Mouse (Mus musculus) CH12.LX (cell line): ENCODE data around the gene Dstn. TPM values are rescaled to one million over a fixed set of nuclear protein-coding genes. Genes with fewer than 3 reads are reported as not detected.

Source experiments
- DNase-seq: peaks from one replicate; pipeline ENCODE4 v3.0.0-alpha.2; 2013; ENCODE audit errors: extremely low read depth
- H3K27ac ChIP-seq: 2 replicates; pipeline ENCODE4 v1.5.1; 2012; ENCODE audit warnings: low read depth, mild to moderate bottlenecking, control low read depth, moderate library complexity; ENCODE audit not compliant: insufficient read depth
- H3K27me3 ChIP-seq: replicated peaks from 2 replicates; pipeline ENCODE3; 2012; ENCODE audit warnings: inconsistent platforms
- H3K36me3 ChIP-seq, 2 experiments: replicated peaks in 1 of 2; 2 replicates each; pipeline versions ENCODE3 to v1.6.1; 2012; ENCODE audit warnings: inconsistent platforms in 1 of 2, low read length in 1 of 2, mild to moderate bottlenecking in 1 of 2, mixed read lengths in 1 of 2, moderate library complexity in 1 of 2; ENCODE audit not compliant: control insufficient read depth in 1 of 2, insufficient read depth in 1 of 2
- H3K4me1 ChIP-seq, 2 experiments: 2 replicates each; pipeline ENCODE4 v1.6.1; 2012; ENCODE audit warnings: inconsistent platforms in 1 of 2, moderate library complexity in 1 of 2; ENCODE audit not compliant: insufficient read depth in 2 of 2, control insufficient read depth in 1 of 2
- H3K4me2 ChIP-seq: 2 replicates; pipeline ENCODE4 v1.6.1; 2012; ENCODE audit warnings: low read depth, mild to moderate bottlenecking, control low read depth; ENCODE audit not compliant: poor library complexity, insufficient read depth, severe bottlenecking
- H3K4me3 ChIP-seq, 3 experiments: fragments of 150-350 bp in 1 of 3; sonication (generic) in 1 of 3; replicated peaks in 1 of 3; 2 replicates each; pipeline versions ENCODE3 to v1.5.1; 2011 to 2012; ENCODE audit warnings: low read depth in 2 of 3, low read length in 2 of 3, mild to moderate bottlenecking in 2 of 3, moderate library complexity in 2 of 3, control low read depth in 1 of 3, improper control_type of control experiment in 1 of 3, inconsistent platforms in 1 of 3, mixed read lengths in 1 of 3; ENCODE audit not compliant: poor library complexity in 1 of 3
- H3K79me2 ChIP-seq: replicated peaks from 2 replicates; pipeline ENCODE4 v1.6.1; 2012; ENCODE audit warnings: mild to moderate bottlenecking, moderate library complexity; ENCODE audit not compliant: control insufficient read depth, poor library complexity, insufficient read depth, severe bottlenecking; ENCODE audit errors: extremely low read depth
- H3K9ac ChIP-seq: 2 replicates; pipeline ENCODE4 v1.6.1; 2012; ENCODE audit warnings: low read depth, mild to moderate bottlenecking, control low read depth, moderate library complexity; ENCODE audit not compliant: insufficient read depth
- H3K9me3 ChIP-seq: replicated peaks from 2 replicates; pipeline ENCODE3; 2012; ENCODE audit warnings: low read length, inconsistent platforms, mixed read lengths
- CHD2 ChIP-seq: IDR thresholded peaks from 2 replicates; pipeline ENCODE4 v1.6.1; 2011; ENCODE audit warnings: low read length, improper control_type of control experiment
- CTCF ChIP-seq, 2 experiments: IDR thresholded peaks in 1 of 2; conservative IDR thresholded peaks in 1 of 2; 2 replicates each; pipeline ENCODE4 v1.5.1; 2011 to 2012; ENCODE audit warnings: low read depth in 2 of 2, low read length in 2 of 2, improper control_type of control experiment in 1 of 2, inconsistent platforms in 1 of 2, mild to moderate bottlenecking in 1 of 2, moderate library complexity in 1 of 2
- E2F4 ChIP-seq: IDR thresholded peaks from 2 replicates; pipeline ENCODE4 v1.6.1; 2011; ENCODE audit warnings: low read depth, low read length, improper control_type of control experiment; ENCODE audit not compliant: insufficient replicate concordance
- ELF1 ChIP-seq: IDR thresholded peaks from 2 replicates; pipeline ENCODE4 v1.6.1; 2014; ENCODE audit warnings: low read depth, mild to moderate bottlenecking, inconsistent platforms, low read length, improper control_type of control experiment
- EP300 ChIP-seq: IDR thresholded peaks from 2 replicates; pipeline ENCODE4 v1.6.1; 2011; ENCODE audit warnings: low read length, improper control_type of control experiment
- GABPA ChIP-seq: IDR thresholded peaks from 2 replicates; pipeline ENCODE4 v1.6.1; 2012; ENCODE audit warnings: low read depth, low read length, improper control_type of control experiment, inconsistent platforms; ENCODE audit not compliant: insufficient replicate concordance
- HCFC1 ChIP-seq: IDR thresholded peaks from 2 replicates; pipeline ENCODE4 v1.6.1; 2012; ENCODE audit warnings: low read depth, mild to moderate bottlenecking, inconsistent platforms, low read length, improper control_type of control experiment
- IRF4 ChIP-seq: IDR thresholded peaks from 2 replicates; pipeline ENCODE4 v1.6.1; 2014; ENCODE audit warnings: low read depth, mild to moderate bottlenecking, inconsistent platforms, low read length, improper control_type of control experiment
- JUND ChIP-seq: conservative IDR thresholded peaks from 2 replicates; pipeline ENCODE4 v1.6.1; 2011; ENCODE audit warnings: low read depth, low read length, improper control_type of control experiment
- MAFK ChIP-seq: IDR thresholded peaks from 2 replicates; pipeline ENCODE4 v1.6.1; 2011; ENCODE audit warnings: low read length, improper control_type of control experiment; ENCODE audit not compliant: insufficient replicate concordance
- MEF2A ChIP-seq: IDR thresholded peaks from 2 replicates; pipeline ENCODE4 v1.6.1; 2014; ENCODE audit warnings: low read depth, mild to moderate bottlenecking, inconsistent platforms, low read length, improper control_type of control experiment, borderline replicate concordance
- POLR2AphosphoS2 ChIP-seq: IDR thresholded peaks from 2 replicates; pipeline ENCODE4 v1.6.1; 2011; ENCODE audit warnings: low read depth, low read length, improper control_type of control experiment
- RAD21 ChIP-seq: IDR thresholded peaks from 2 replicates; pipeline ENCODE4 v1.6.1; 2011; ENCODE audit warnings: low read depth, mild to moderate bottlenecking, low read length, improper control_type of control experiment, moderate library complexity
- RCOR1 ChIP-seq: conservative IDR thresholded peaks from 2 replicates; pipeline ENCODE4 v1.6.1; 2012; ENCODE audit warnings: low read depth, mild to moderate bottlenecking, inconsistent platforms, low read length, improper control_type of control experiment
- SIN3A ChIP-seq: IDR thresholded peaks from 2 replicates; pipeline ENCODE4 v1.6.1; 2012; ENCODE audit warnings: low read length, improper control_type of control experiment, inconsistent platforms
- TCF12 ChIP-seq: IDR thresholded peaks from 2 replicates; pipeline ENCODE4 v1.6.1; 2014; ENCODE audit warnings: low read depth, mild to moderate bottlenecking, inconsistent platforms, low read length, improper control_type of control experiment
- USF2 ChIP-seq: conservative IDR thresholded peaks from 2 replicates; pipeline ENCODE4 v1.6.1; 2011; ENCODE audit warnings: low read depth, low read length, improper control_type of control experiment
- ZNF384 ChIP-seq: IDR thresholded peaks from 2 replicates; pipeline ENCODE4 v1.6.1; 2012; ENCODE audit warnings: low read depth, low read length, improper control_type of control experiment, inconsistent platforms
- dilution Hi-C: fragments of 300-500 bp; cut with MboI; formaldehyde crosslinking; loops from 2 replicates; pipeline ENCODE4 v1.14.3; 2020; ENCODE audit warnings: low sequenced_read_pairs; ENCODE audit not compliant: extremely low pct_unique_long_range_greater_than_20kb, extremely low pct_ligation_motif_present
- in situ Hi-C: fragments of 300-500 bp; cut with MboI; formaldehyde crosslinking; loops from 3 replicates; pipeline ENCODE4 v1.14.3; 2019; ENCODE audit warnings: low sequenced_read_pairs, low pct_ligation_motif_present, low pct_unique_long_range_greater_than_20kb, mixed read lengths
- polyA plus RNA-seq: library from polyadenylated mRNA; unstranded; fragments of >175 nt; gene quantifications from 2 replicates; pipeline ENCODE4 v1.2.1, GENCODE M21; 2012; ENCODE audit warnings: low read depth; ENCODE audit not compliant: insufficient read length
- total RNA-seq, 2 experiments: library from RNA; depleted of rRNA; stranded (reverse); fragments of 300-350 nt in 1 of 2; fragments of >200 nt in 1 of 2; gene quantifications; 2 replicates each; pipeline ENCODE4 v1.2.3; 2012 to 2014

The Dstn gene
- total and polyA plus RNA-seq, 3 experiments = 68.9 to 266 (median 151) TPM

GRCm38 (mm10) chr2:143947981-143948380 lies 32.9 kb downstream of the Dstn start:
- Histone ChIP-seq H3K79me2 (no peaks in the 10 kb centered on the region), H3K36me3 (peaks cover 70 to 98% of the 10 kb centered on the region in 2 experiments), H3K9me3 (no peaks in the 10 kb centered on the region), H3K9ac (no peak overlapping the region), H3K27ac (no peak overlapping the region), H3K27me3 (no peaks in the 10 kb centered on the region), H3K4me1 (no peaks in the 10 kb centered on the region), H3K4me3 (no peak overlapping the region), H3K4me2 (no peak overlapping the region)
- dilution Hi-C loops = no loop called here
- in situ Hi-C loops = loop anchor here (10.0 kb wide), 1 partner anchor 113 kb away; no protein-coding TSS in a partner anchor
- DNase-seq = no peak
- TF ChIP-seq CHD2 (no peak), MAFK (no peak), ELF1 (no peak)

- H3K27me3 ChIP-seq = no peaks in the 10 kb centered on the region
- DNase-seq = no peak
- in situ Hi-C loops = loop anchor here (10.0 kb wide), 1 partner anchor 114 kb away; no protein-coding TSS in a partner anchor
- no peaks in the 10 kb centered on the region for H3K4me1 ChIP-seq
- no peak overlapping the region for H3K27ac ChIP-seq
- no peak overlapping the region for H3K4me2 ChIP-seq
- peaks cover 73 to 99% of the 10 kb centered on the region in 2 experiments for H3K36me3 ChIP-seq
- no peak overlapping the region for H3K9ac ChIP-seq
- no peak overlapping the region for H3K4me3 ChIP-seq
- no peak for TF ChIP-seq E2F4
- no peak for TF ChIP-seq JUND
- no peak for TF ChIP-seq RCOR1
- TF ChIP-seq HCFC1 = no peak
- no peak for TF ChIP-seq RAD21
- dilution Hi-C loops = no loop called here
- H3K79me2 ChIP-seq = no peaks in the 10 kb centered on the region
- H3K9me3 ChIP-seq = no peaks in the 10 kb centered on the region
Measured at GRCm38 (mm10) chr2:143948416-143948815, 33.3 kb downstream of the Dstn start.

GRCm38 (mm10) chr2:143949217-143949616 lies 34.1 kb downstream of the Dstn start:
- peaks cover 74 to 99% of the 10 kb centered on the region in 2 experiments for H3K36me3 ChIP-seq

More at GRCm38 (mm10) chr2:143949217-143949616, 34.1 kb downstream of the Dstn start:
- TF ChIP-seq MEF2A = no peak
- TF ChIP-seq CTCF (conservative IDR thresholded peaks at IDR 0.05 in 1 of 2, IDR thresholded peaks at IDR 0.05 in 1 of 2; ENCODE audit: low read depth in 2 of 2, low read length in 2 of 2) = no peak
- no peak for TF ChIP-seq USF2
- no peak for TF ChIP-seq MAFK
- TF ChIP-seq TCF12 = no peak
- TF ChIP-seq ZNF384 = no peak
- no peak for TF ChIP-seq RAD21
- TF ChIP-seq IRF4 = no peak
- TF ChIP-seq POLR2AphosphoS2 = no peak
- TF ChIP-seq GABPA = no peak
- no peak for TF ChIP-seq SIN3A
- TF ChIP-seq EP300 = no peak
- in situ Hi-C loops (loop anchor here (10.0 kb wide), 1 partner anchor 114 kb away; no protein-coding TSS in a partner anchor), dilution Hi-C loops (no loop called here)
- Histone ChIP-seq H3K9ac (no peak overlapping the region), H3K27me3 (no peaks in the 10 kb centered on the region), H3K27ac (no peak overlapping the region), H3K4me2 (no peak overlapping the region), H3K4me3 (no peak overlapping the region), H3K9me3 (no peaks in the 10 kb centered on the region), H3K4me1 (no peaks in the 10 kb centered on the region), H3K79me2 (no peaks in the 10 kb centered on the region)
- no peak for DNase-seq
